Mouse (Mus musculus): ENCODE measurements around the gene Klk10. TPM values are rescaled to one million over a fixed set of nuclear protein-coding genes. Genes with fewer than 3 reads are reported as not detected.
A peak's percentile ranks its signal among the peaks of the same experiment; 100 is the strongest.

Gene Klk10
- polyA plus RNA-seq, 2 experiments, result 0.02 TPM; not detected in 1

- H3K4me2 ChIP-seq (ENCODE audit: low read depth), result no peak overlapping the region
- WGBS (ENCODE audit: insufficient replicate concordance), result 32% methylated on average over 2 of the region's 2 CpGs
- H3K9me3 ChIP-seq (ENCODE audit: control insufficient read depth, low read length), result no peaks in the 10 kb centered on the region
- H3K9ac ChIP-seq (replicated peaks), result no peak overlapping the region
- no peaks in the 10 kb centered on the region for H3K4me1 ChIP-seq (replicated peaks; ENCODE audit: control insufficient read depth in 2 of 2, insufficient read depth in 2 of 2, low read length in 1 of 2)
- H3K4me3 ChIP-seq (ENCODE audit: insufficient read depth in 1 of 2, low read depth in 2 of 2, low read length in 2 of 2), result no peak overlapping the region
- ATAC-seq (ENCODE audit: insufficient read depth) (no peak), DNase-seq (ENCODE audit: low read depth in 3 of 3, low spot score in 3 of 3) (no peak)
- TF ChIP-seq CTCF (IDR thresholded peaks at IDR 0.05; ENCODE audit: low read depth) (no peak), EP300 (IDR thresholded peaks at IDR 0.05; ENCODE audit: low read depth) (no peak)
- no peaks in the 10 kb centered on the region for H3K36me3 ChIP-seq (replicated peaks; ENCODE audit: control insufficient read depth, insufficient read depth, low read depth)
- H3K27me3 ChIP-seq (ENCODE audit: control insufficient read depth, insufficient read depth, low read length), result no peaks in the 10 kb centered on the region
- no peak overlapping the region for H3K27ac ChIP-seq
These were observed 8.5 kb downstream of the Klk10 start for GRCm38 (mm10) chr7:43789295-43789694.

- Histone ChIP-seq H3K27me3 (ENCODE audit: control insufficient read depth, insufficient read depth, low read length) (peaks cover 6% of the 10 kb centered on the region), H3K9ac (replicated peaks) (no peak within 1 kb of the TSS), H3K4me1 (replicated peaks; ENCODE audit: control insufficient read depth in 2 of 2, insufficient read depth in 2 of 2, low read length in 1 of 2) (no peaks in the 10 kb centered on the region), H3K4me3 (ENCODE audit: insufficient read depth in 1 of 2, low read depth in 2 of 2, low read length in 2 of 2) (no peak within 1 kb of the TSS), H3K9me3 (ENCODE audit: control insufficient read depth, low read length) (no peaks in the 10 kb centered on the region), H3K36me3 (replicated peaks; ENCODE audit: control insufficient read depth, insufficient read depth, low read depth) (no peaks in the 10 kb centered on the region), H3K27ac (no peak within 1 kb of the TSS), H3K4me2 (ENCODE audit: low read depth) (no peak within 1 kb of the TSS)
- DNase-seq (ENCODE audit: low read depth in 3 of 3, low spot score in 3 of 3), result no peak
- 59% methylated on average over 7 of the region's 7 CpGs for WGBS (ENCODE audit: insufficient replicate concordance)
- TF ChIP-seq EP300 (IDR thresholded peaks at IDR 0.05; ENCODE audit: low read depth) (no peak), CTCF (IDR thresholded peaks at IDR 0.05; ENCODE audit: low read depth) (no peak)
- ATAC-seq (ENCODE audit: insufficient read depth), result no peak
These were observed 10.8 kb downstream of the Klk10 start, which contains the start of gene Klk9 for GRCm38 (mm10) chr7:43791591-43791990. Gene Klk9, plus strand, starts transcription at chr7:43791891.

GRCm38 (mm10) chr7:43796355-43796754, 15.5 kb downstream of the Klk10 start:
- no peak overlapping the region for H3K27ac ChIP-seq
- no peaks in the 10 kb centered on the region for H3K9me3 ChIP-seq (ENCODE audit: control insufficient read depth, low read length)
- H3K4me3 ChIP-seq (ENCODE audit: insufficient read depth in 1 of 2, low read depth in 2 of 2, low read length in 2 of 2), result no peak overlapping the region
- no peak overlapping the region for H3K9ac ChIP-seq (replicated peaks)
- no peaks in the 10 kb centered on the region for H3K4me1 ChIP-seq (replicated peaks; ENCODE audit: control insufficient read depth in 2 of 2, insufficient read depth in 2 of 2, low read length in 1 of 2)
- H3K27me3 ChIP-seq (ENCODE audit: control insufficient read depth, insufficient read depth, low read length), result peaks cover 15% of the 10 kb centered on the region
- TF ChIP-seq CTCF (IDR thresholded peaks at IDR 0.05; ENCODE audit: low read depth), result no peak
- no peak for TF ChIP-seq EP300 (IDR thresholded peaks at IDR 0.05; ENCODE audit: low read depth)
- 11% methylated on average over 8 of the region's 8 CpGs for WGBS (ENCODE audit: insufficient replicate concordance)
- DNase-seq (ENCODE audit: low read depth in 3 of 3, low spot score in 3 of 3) (no peak), ATAC-seq (ENCODE audit: insufficient read depth) (no peak)
- no peaks in the 10 kb centered on the region for H3K36me3 ChIP-seq (replicated peaks; ENCODE audit: control insufficient read depth, insufficient read depth, low read depth)
- H3K4me2 ChIP-seq (ENCODE audit: low read depth), result peak overlapping the region; percentile 59; the same call in 1 of the 2 replicates

GRCm38 (mm10) chr7:43797333-43797769, 16.5 kb downstream of the Klk10 start, which contains the start of gene Klk8:
Gene Klk8, plus strand, starts transcription at chr7:43797577.
- Histone ChIP-seq H3K27me3 (ENCODE audit: control insufficient read depth, insufficient read depth, low read length) (peaks cover 15% of the 10 kb centered on the region), H3K4me3 (ENCODE audit: insufficient read depth in 1 of 2, low read depth in 2 of 2, low read length in 2 of 2) (peak within 1 kb of the TSS; percentile 19 to 45), H3K4me2 (ENCODE audit: low read depth) (peak within 1 kb of the TSS; percentile 59), H3K36me3 (replicated peaks; ENCODE audit: control insufficient read depth, insufficient read depth, low read depth) (no peaks in the 10 kb centered on the region), H3K4me1 (replicated peaks; ENCODE audit: control insufficient read depth in 2 of 2, insufficient read depth in 2 of 2, low read length in 1 of 2) (no peaks in the 10 kb centered on the region), H3K27ac (no peak within 1 kb of the TSS), H3K9ac (replicated peaks) (no peak within 1 kb of the TSS), H3K9me3 (ENCODE audit: control insufficient read depth, low read length) (no peaks in the 10 kb centered on the region)
- no peak for DNase-seq (ENCODE audit: low read depth in 3 of 3, low spot score in 3 of 3)
- TF ChIP-seq EP300 (IDR thresholded peaks at IDR 0.05; ENCODE audit: low read depth) (no peak), CTCF (IDR thresholded peaks at IDR 0.05; ENCODE audit: low read depth) (no peak)
- ATAC-seq (ENCODE audit: insufficient read depth), result no peak
- WGBS (ENCODE audit: insufficient replicate concordance), result under 1% methylated on average over 28 of the region's 28 CpGs

- Histone ChIP-seq H3K4me1 (replicated peaks; ENCODE audit: control insufficient read depth in 2 of 2, insufficient read depth in 2 of 2, low read length in 1 of 2) (no peaks in the 10 kb centered on the region), H3K9me3 (ENCODE audit: control insufficient read depth, low read length) (no peaks in the 10 kb centered on the region), H3K9ac (replicated peaks) (no peak overlapping the region), H3K27ac (no peak overlapping the region), H3K4me3 (ENCODE audit: insufficient read depth in 1 of 2, low read depth in 2 of 2, low read length in 2 of 2) (peak overlapping the region in 1 of 2 experiments; percentile 45; a peak in 2 of 4 replicates), H3K36me3 (replicated peaks; ENCODE audit: control insufficient read depth, insufficient read depth, low read depth) (no peaks in the 10 kb centered on the region), H3K4me2 (ENCODE audit: low read depth) (peak overlapping the region; percentile 59), H3K27me3 (ENCODE audit: control insufficient read depth, insufficient read depth, low read length) (peaks cover 15% of the 10 kb centered on the region)
- TF ChIP-seq EP300 (IDR thresholded peaks at IDR 0.05; ENCODE audit: low read depth), result no peak
- no peak for TF ChIP-seq CTCF (IDR thresholded peaks at IDR 0.05; ENCODE audit: low read depth)
- 4% methylated on average over 13 of the region's 13 CpGs for WGBS (ENCODE audit: insufficient replicate concordance)
- DNase-seq (ENCODE audit: low read depth in 3 of 3, low spot score in 3 of 3) (no peak), ATAC-seq (ENCODE audit: insufficient read depth) (no peak)
These were observed 17.1 kb downstream of the Klk10 start for GRCm38 (mm10) chr7:43797844-43798462.

Measured in liver, embryonic 14.5 days (tissue).